Mouse (Mus musculus): Measurements from ENCODE around the gene Kcnk18. TPM values are rescaled to one million over a fixed set of nuclear protein-coding genes. Genes with fewer than 3 reads are reported as not detected.
A peak's percentile ranks its signal among the peaks of the same experiment; 100 is the strongest.

The Kcnk18 gene
- 0.04 TPM in 1 of 2 replicates, not detected in the other for polyA plus RNA-seq (2015; fragmentation: Nextera tagmentation; extraction: Ambion mirVana)

GRCm38 (mm10) chr19:59218991-59219390 is at the start of gene Kcnk18:
TSS of gene Kcnk18 (plus strand) at chr19:59219214.
- Histone ChIP-seq H3K4me3 (ENCODE audit: low read depth, low read length) (no peak within 1 kb of the TSS), H3K27ac (replicated peaks) (no peak within 1 kb of the TSS), H3K4me2 (replicated peaks; ENCODE audit: low read depth) (no peak within 1 kb of the TSS), H3K9ac (ENCODE audit: low read length) (no peak within 1 kb of the TSS), H3K9me3 (ENCODE audit: control insufficient read depth, low read length) (no peaks in the 10 kb centered on the region), H3K36me3 (ENCODE audit: control insufficient read depth, insufficient read depth, low read length) (no peaks in the 10 kb centered on the region), H3K4me1 (replicated peaks; ENCODE audit: control insufficient read depth, insufficient read depth) (no peaks in the 10 kb centered on the region), H3K27me3 (ENCODE audit: control insufficient read depth, insufficient read depth, low read length) (no peaks in the 10 kb centered on the region)
- ATAC-seq (ENCODE audit: low FRiP score, low TSS enrichment) (no peak), DNase-seq (ENCODE audit: low spot score) (no peak)
- WGBS, result 81% methylated on average over 8 of the region's 8 CpGs
- TF ChIP-seq EP300 (optimal IDR thresholded peaks at IDR 0.05) (no peak), CTCF (IDR thresholded peaks at IDR 0.05; ENCODE audit: low read depth) (no peak)

- H3K4me2 ChIP-seq (replicated peaks; ENCODE audit: low read depth), result peak within 1 kb of the TSS; percentile 45
- peaks cover 30% of the 10 kb centered on the region for H3K27me3 ChIP-seq (ENCODE audit: control insufficient read depth, insufficient read depth, low read length)
- 0 out of 2 replicates have a peak within 1 kb of the TSS, but pooled peaks have one; percentile 8 for H3K9ac ChIP-seq (ENCODE audit: low read length)
- TF ChIP-seq CTCF (IDR thresholded peaks at IDR 0.05; ENCODE audit: low read depth) (no peak), EP300 (optimal IDR thresholded peaks at IDR 0.05) (no peak)
- no peak within 1 kb of the TSS for H3K27ac ChIP-seq (replicated peaks)
- no peaks in the 10 kb centered on the region for H3K9me3 ChIP-seq (ENCODE audit: control insufficient read depth, low read length)
- ATAC-seq (ENCODE audit: low FRiP score, low TSS enrichment) (no peak), DNase-seq (ENCODE audit: low spot score) (peak; percentile 29)
- under 1% methylated on average over 54 of the region's 54 CpGs for WGBS
- H3K4me3 ChIP-seq (ENCODE audit: low read depth, low read length), result peak within 1 kb of the TSS; percentile 30
- H3K4me1 ChIP-seq (replicated peaks; ENCODE audit: control insufficient read depth, insufficient read depth), result peaks cover 4% of the 10 kb centered on the region; the same call in 1 of the 2 replicates
- H3K36me3 ChIP-seq (ENCODE audit: control insufficient read depth, insufficient read depth, low read length), result no peaks in the 10 kb centered on the region
Measured at GRCm38 (mm10) chr19:59169936-59170765, 48.9 kb upstream of the Kcnk18 start, which contains the start of gene Vax1. TSS of gene Vax1 (minus strand) at chr19:59170056.

- no peak overlapping the region for H3K4me3 ChIP-seq (ENCODE audit: low read depth, low read length)
- H3K4me2 ChIP-seq (replicated peaks; ENCODE audit: low read depth), result no peak overlapping the region; the same call in 1 of the 2 replicates
- WGBS, result 5% methylated on average over 5 of the region's 6 CpGs
- peaks cover 29% of the 10 kb centered on the region for H3K27me3 ChIP-seq (ENCODE audit: control insufficient read depth, insufficient read depth, low read length)
- no peaks in the 10 kb centered on the region for H3K36me3 ChIP-seq (ENCODE audit: control insufficient read depth, insufficient read depth, low read length)
- no peak for DNase-seq (ENCODE audit: low spot score)
- no peaks in the 10 kb centered on the region for H3K9me3 ChIP-seq (ENCODE audit: control insufficient read depth, low read length)
- no peak overlapping the region for H3K27ac ChIP-seq (replicated peaks)
- no peak for TF ChIP-seq EP300 (optimal IDR thresholded peaks at IDR 0.05)
- TF ChIP-seq CTCF (IDR thresholded peaks at IDR 0.05; ENCODE audit: low read depth), result no peak
- H3K9ac ChIP-seq (ENCODE audit: low read length), result no peak overlapping the region
- ATAC-seq (ENCODE audit: low FRiP score, low TSS enrichment), result no peak
- peaks cover 4% of the 10 kb centered on the region; the same call in 1 of the 2 replicates for H3K4me1 ChIP-seq (replicated peaks; ENCODE audit: control insufficient read depth, insufficient read depth)
Measured at GRCm38 (mm10) chr19:59170766-59171095, 48.3 kb upstream of the Kcnk18 start.

GRCm38 (mm10) chr19:59171151-59171870 is 47.7 kb upstream of the Kcnk18 start:
- H3K36me3 ChIP-seq (ENCODE audit: control insufficient read depth, insufficient read depth, low read length), result no peaks in the 10 kb centered on the region
- no peak for ATAC-seq (ENCODE audit: low FRiP score, low TSS enrichment)
- H3K4me1 ChIP-seq (replicated peaks; ENCODE audit: control insufficient read depth, insufficient read depth), result peaks cover 1% of the 10 kb centered on the region; the same call in 1 of the 2 replicates
- H3K27me3 ChIP-seq (ENCODE audit: control insufficient read depth, insufficient read depth, low read length), result peaks cover 27% of the 10 kb centered on the region; the same call in 1 of the 2 replicates
- H3K9ac ChIP-seq (ENCODE audit: low read length), result no peak overlapping the region
- H3K27ac ChIP-seq (replicated peaks), result no peak overlapping the region
- no peak overlapping the region for H3K4me2 ChIP-seq (replicated peaks; ENCODE audit: low read depth)
- no peak for DNase-seq (ENCODE audit: low spot score)
- TF ChIP-seq CTCF (IDR thresholded peaks at IDR 0.05; ENCODE audit: low read depth), result no peak
- no peak for TF ChIP-seq EP300 (optimal IDR thresholded peaks at IDR 0.05)
- no peaks in the 10 kb centered on the region for H3K9me3 ChIP-seq (ENCODE audit: control insufficient read depth, low read length)
- WGBS, result 1% methylated on average over 32 of the region's 38 CpGs
- no peak overlapping the region for H3K4me3 ChIP-seq (ENCODE audit: low read depth, low read length)

GRCm38 (mm10) chr19:59171871-59172245 is 47.2 kb upstream of the Kcnk18 start:
- Histone ChIP-seq H3K4me2 (replicated peaks; ENCODE audit: low read depth) (no peak overlapping the region), H3K4me3 (ENCODE audit: low read depth, low read length) (no peak overlapping the region), H3K27me3 (ENCODE audit: control insufficient read depth, insufficient read depth, low read length) (peaks cover 24% of the 10 kb centered on the region; the same call in 1 of the 2 replicates), H3K4me1 (replicated peaks; ENCODE audit: control insufficient read depth, insufficient read depth) (no peaks in the 10 kb centered on the region), H3K9ac (ENCODE audit: low read length) (no peak overlapping the region), H3K27ac (replicated peaks) (no peak overlapping the region), H3K36me3 (ENCODE audit: control insufficient read depth, insufficient read depth, low read length) (no peaks in the 10 kb centered on the region), H3K9me3 (ENCODE audit: control insufficient read depth, low read length) (no peaks in the 10 kb centered on the region)
- DNase-seq (ENCODE audit: low spot score) (no peak), ATAC-seq (ENCODE audit: low FRiP score, low TSS enrichment) (no peak)
- TF ChIP-seq CTCF (IDR thresholded peaks at IDR 0.05; ENCODE audit: low read depth) (no peak), EP300 (optimal IDR thresholded peaks at IDR 0.05) (no peak)
- 2% methylated on average over 19 of the region's 19 CpGs for WGBS
